Mouse (Mus musculus) ES-Bruce4 (cell line): ENCODE results near the gene Swi5.

Experiments
- CTCF ChIP-seq: IDR thresholded peaks from one replicate; pipeline ENCODE4 v1.8.1; 2011; ENCODE audit warnings: low read depth, low read length
- POLR2A ChIP-seq: IDR thresholded peaks from one replicate; pipeline ENCODE4 v1.8.1; 2011; ENCODE audit warnings: low read length; ENCODE audit not compliant: insufficient read depth

- no peak for TF ChIP-seq CTCF
- no peak for TF ChIP-seq POLR2A
Observed at GRCm38 (mm10) chr2:32258887-32259533, 28.9 kb downstream of the Swi5 start.
